Mouse (Mus musculus) kidney, postnatal 10 days (tissue): ENCODE data around the gene Azgp1.
"Not testable (repeated sequence)": the region's sequence is repeated elsewhere in the genome, so short reads cannot be mapped to it uniquely, and the experiment has no call there.

Experiments
- DNase-seq: peaks from one replicate; pipeline ENCODE4 v3.0.0; 2021; ENCODE audit warnings: mixed read lengths

The Azgp1 gene

DNA sequence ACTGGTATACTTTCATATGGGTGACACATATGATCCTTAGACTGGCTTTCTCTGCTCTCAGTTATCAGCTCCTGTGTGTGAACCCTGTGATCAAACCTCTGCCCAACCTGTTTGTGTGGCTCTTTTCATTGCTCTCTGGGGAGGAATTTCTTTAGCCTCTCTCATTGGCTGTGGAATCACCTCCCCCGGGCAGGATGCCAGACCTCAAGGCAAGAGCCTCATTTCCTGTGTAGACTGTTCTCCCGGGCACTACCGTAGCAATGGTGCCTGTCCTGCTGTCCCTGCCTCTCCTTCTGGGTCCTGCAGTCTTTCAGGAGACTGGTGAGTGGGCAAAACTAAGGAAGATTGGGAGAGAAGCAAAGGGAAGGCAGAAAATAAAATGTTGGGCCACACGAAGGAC lies at the start of gene Azgp1:
TSS of gene Azgp1 (plus strand) at position 221 of the 400 bp plus-strand sequence.
- peak; percentile 12 for DNase-seq

- not testable (repeated sequence) for DNase-seq
Observed at GRCm38 (mm10) chr5:137933934-137934333, 47.4 kb upstream of the Azgp1 start.

- no peak for DNase-seq
Observed at GRCm38 (mm10) chr5:137936486-137936885, 44.8 kb upstream of the Azgp1 start.

GRCm38 (mm10) chr5:137937238-137937637 lies 44.1 kb upstream of the Azgp1 start:
- DNase-seq: no peak

- no peak for DNase-seq
Observed at GRCm38 (mm10) chr5:137940948-137941347, 40.4 kb upstream of the Azgp1 start.

GRCm38 (mm10) chr5:137943133-137943532 lies 38.2 kb upstream of the Azgp1 start:
- DNase-seq: no peak

DNA sequence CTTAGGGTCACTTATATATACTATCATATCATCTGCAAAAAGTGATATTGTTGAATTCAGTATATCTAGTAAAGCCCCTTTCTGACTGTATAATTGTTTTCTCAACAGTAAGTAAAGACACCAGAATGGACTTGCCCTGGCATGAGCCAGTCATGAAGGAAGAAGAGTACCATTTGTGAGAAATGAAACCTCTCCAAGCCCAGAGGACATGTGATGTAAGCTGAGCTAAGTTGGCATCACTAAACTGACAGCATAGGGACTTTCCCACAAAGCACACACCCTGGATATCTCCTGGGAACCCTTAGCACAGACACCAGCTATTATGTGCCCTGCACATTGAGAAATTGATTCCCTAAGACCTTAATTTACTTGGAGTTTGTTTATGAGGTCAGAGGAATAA lies 34.0 kb upstream of the Azgp1 start:
- no peak for DNase-seq

DNA sequence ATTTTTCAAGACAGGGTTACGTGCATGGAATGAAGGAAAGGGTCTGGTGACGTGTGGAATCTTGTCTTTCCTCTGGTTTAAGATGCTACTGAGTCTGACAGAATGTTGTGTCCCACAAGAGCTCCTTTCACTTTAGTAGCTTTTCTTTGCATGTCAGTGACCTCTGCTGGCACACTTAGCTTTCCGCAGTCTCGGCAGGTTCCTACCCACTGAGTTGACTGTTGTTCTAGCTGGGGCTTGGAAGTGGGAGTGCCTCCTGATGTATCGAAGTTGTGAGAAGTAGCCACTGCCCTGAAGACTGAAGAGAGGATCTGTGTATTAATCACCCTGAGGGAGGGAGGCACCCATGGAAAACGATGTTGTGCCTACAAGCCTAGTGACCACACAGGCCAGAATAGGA lies 30.1 kb upstream of the Azgp1 start:
- peak; percentile 60 for DNase-seq

DNA sequence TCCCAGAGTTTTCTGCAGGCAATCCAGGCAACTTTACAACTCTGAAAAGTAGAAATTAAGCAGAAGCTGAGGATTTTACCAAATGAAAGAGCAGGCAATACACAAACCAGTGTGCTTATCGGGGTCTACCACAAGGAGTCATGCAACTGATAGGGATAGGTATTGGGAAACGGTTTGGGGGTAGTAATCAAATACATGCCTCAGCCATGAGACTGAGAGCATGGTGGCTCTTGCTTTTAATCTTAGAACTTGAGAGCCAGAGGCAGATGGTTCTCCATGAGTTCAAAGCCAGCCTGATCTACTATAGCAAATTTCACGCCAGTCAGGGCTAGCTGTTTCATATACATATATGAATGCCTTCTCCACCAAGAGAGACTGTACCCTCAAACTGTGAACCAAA lies 24.9 kb upstream of the Azgp1 start:
- no peak for DNase-seq

DNA sequence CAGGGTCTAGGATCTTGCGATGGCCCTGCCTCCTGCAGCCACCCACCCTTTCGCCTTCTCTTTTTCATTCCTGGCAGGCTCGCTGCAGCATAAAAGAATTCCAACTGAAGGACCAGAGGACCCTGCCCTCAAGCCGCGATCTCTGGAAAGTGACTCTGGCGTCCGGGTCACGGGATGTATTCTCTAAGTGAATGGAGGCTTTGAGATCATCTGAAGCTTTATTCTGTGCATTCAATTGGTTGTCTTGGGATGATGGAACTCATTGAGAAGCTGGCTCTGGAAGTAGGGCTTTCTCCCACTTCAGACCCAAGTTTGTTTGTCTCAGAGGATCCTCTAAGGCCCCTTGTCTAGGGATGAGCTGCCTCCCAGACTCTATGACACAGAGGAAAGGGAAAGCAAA lies 18.4 kb upstream of the Azgp1 start, which contains the start of gene Gjc3:
TSS of gene Gjc3 (minus strand) at position 154 of the 400 bp plus-strand sequence.
- no peak for DNase-seq

DNA sequence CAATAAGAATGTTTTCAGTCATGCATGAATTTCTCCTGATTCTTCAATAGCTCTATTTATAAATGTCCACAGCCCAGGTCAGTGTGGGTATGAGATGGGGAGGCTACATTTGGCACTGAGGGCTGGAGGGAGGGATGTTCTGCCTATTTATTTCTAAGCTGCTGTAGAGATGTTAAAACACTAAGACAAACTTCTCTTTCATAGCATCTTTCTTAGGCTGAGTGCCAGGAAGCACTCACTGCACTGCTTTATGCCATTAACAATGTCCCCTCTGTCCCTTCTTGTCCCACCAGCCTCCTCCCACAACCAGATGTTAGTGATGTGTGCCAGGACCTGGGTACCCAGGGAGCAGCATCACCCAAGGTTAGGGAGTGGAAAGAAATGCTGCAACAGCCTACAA lies 14.8 kb upstream of the Azgp1 start:
- DNase-seq: no peak

GRCm38 (mm10) chr5:137973161-137973560 lies 8.2 kb upstream of the Azgp1 start:
- DNase-seq: no peak

DNA sequence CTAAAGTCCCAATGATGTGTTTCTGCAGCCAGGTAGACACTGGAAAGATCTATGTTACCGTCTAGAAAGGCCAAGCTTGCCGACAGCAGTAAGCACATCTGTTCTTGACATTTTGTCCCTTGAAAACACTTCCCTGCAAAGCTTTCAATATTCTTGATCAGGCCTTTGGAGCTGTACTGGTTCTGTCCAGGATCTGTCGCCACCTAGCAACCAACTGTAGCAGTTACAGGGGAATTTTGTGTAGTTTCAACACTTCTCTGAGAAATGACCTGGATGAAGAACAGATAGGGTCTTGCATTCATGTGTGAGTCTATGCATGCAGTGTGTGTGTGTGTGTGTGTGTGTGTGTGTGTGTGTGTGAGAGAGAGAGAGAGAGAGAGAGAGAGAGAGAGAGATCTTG lies 7.6 kb upstream of the Azgp1 start:
- DNase-seq: peak; percentile 13

GRCm38 (mm10) chr5:137974724-137975123 lies 6.6 kb upstream of the Azgp1 start:
- no peak for DNase-seq

DNA sequence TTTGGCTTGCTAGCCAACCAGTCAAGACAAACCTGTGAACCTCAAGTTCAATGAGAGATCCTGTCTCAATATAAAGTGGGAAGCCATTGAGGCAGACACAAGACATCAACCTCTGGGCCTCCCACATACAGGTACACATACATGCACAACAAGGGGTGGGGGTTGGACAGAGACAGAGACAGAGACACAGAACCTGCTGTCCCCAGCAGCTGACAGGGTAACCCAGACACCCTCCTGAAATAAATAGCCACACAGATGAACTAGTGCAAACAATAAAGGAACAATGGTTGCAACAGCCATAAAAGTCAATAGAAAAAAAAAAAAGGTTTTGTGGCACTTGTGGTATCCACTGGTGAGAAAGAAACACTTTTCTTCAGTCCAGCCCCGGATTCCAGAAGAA lies 5.9 kb upstream of the Azgp1 start:
- DNase-seq: no peak

DNA sequence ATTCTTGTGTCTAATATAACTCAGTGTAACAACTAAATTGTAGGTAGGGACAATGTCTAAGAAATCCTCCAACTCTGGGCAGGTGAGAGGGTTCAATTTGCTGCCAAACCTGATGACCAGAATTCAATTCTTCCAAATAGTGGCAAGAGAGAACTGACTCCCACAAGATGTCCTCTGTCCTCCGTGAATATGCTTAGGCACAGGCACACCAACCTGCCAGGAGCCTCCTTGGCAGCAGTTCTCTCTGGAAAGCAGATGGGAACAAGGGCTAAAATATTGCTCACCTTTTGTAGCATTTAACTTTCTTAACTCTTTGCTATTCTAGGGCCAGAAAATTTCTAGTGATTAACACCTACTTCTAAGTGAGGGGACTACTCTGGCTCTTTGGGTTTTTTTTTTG lies 4.0 kb upstream of the Azgp1 start:
- no peak for DNase-seq

DNA sequence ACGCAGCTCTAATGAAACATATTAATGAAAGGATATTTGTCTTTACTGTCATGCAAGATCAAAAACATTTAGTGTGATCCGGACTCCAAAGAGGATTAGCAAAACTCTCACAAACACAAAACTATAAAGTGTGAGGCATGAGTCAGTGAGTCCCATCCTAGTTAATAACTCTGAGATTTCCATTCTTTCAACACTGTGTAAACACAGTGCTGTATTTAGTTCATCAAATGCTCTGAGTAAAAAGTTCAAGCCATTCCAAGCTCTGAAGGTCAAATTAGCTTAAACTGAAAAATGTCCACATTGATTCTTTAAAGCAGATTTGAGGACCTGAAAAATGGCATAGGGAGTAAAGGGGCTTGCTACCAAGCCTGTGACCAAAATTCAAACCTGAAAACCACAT lies 2.2 kb upstream of the Azgp1 start:
- no peak for DNase-seq

- no peak for DNase-seq
Observed at GRCm38 (mm10) chr5:137986351-137986750, 5.0 kb downstream of the Azgp1 start.

DNA sequence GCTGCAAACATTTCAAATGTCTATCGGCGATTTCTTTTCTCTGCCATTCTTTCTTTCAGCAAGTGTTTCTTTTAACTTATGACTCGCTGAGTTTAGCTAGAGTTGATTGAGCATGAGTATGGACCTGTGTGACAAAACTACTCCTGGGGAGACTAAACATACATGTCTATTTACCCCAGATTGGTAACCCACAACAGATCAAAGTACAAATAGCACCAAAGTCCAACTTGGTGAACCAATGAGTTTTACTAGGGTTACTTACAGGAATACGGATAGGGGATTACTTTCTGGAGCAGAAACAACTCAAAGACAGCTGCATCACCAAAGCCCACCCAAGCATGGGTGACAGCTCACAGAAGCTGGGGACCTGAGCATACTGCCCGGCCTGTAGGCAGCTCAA lies 28.1 kb downstream of the Azgp1 start:
- no peak for DNase-seq

DNA sequence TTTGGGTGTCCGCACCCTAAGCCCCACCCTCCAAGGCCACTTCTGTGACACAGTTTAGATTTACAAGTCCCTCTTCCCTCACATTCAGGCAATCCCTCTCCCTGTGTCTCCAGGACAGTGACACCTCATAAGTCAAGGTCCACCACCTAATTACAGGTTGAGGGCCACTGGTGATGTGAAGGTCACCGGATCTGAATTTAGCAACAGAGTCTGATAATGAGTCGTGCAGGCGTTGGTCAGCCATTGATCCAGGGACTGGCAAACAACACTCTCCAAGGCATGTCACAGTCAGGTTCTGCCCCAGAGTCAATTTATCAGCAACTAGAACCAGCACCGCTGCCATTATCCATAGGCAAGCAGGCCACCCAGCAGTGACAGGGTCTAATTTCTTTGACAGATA lies 31.1 kb downstream of the Azgp1 start:
- no peak for DNase-seq

- no peak for DNase-seq
Observed at GRCm38 (mm10) chr5:138016530-138016929, 35.2 kb downstream of the Azgp1 start.

DNA sequence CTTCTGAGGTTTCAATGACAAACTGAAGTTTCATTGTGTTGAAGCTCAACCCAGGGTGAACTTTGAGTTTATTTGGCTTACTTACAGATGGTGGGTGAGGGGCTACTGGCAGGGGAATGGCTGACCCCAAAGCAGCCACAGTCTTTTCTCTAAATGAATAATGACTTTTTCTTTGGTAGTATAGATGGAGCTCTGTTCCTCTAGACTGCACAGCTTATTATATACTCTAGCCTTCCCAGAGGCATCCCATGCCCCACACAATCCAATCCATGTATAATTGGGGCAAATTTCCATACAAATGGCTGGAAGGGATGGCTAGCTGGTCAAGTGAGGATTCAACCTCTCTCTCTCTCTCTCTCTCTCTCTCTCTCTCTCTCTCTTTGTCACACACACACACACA lies 35.7 kb downstream of the Azgp1 start:
- no peak for DNase-seq

DNA sequence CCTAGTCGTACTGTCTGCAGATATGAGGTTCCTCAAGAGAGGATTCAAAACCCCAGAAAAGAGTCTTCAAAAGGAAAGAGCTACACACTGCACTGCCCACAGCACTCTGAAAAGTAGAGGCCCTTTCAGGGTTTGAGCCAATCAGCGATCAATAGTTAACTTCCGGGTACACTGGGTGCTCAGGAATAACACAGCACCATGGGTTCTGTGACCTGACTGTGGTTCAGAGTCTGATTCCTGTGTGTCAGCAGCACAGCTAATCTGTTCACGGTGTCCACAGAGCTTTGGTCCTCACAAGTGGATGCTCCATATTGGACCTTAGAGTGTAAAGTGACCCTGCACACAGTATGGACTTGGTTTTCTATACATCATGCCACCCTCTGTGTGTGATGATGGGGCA lies 38.3 kb downstream of the Azgp1 start:
- not testable (repeated sequence) for DNase-seq

DNA sequence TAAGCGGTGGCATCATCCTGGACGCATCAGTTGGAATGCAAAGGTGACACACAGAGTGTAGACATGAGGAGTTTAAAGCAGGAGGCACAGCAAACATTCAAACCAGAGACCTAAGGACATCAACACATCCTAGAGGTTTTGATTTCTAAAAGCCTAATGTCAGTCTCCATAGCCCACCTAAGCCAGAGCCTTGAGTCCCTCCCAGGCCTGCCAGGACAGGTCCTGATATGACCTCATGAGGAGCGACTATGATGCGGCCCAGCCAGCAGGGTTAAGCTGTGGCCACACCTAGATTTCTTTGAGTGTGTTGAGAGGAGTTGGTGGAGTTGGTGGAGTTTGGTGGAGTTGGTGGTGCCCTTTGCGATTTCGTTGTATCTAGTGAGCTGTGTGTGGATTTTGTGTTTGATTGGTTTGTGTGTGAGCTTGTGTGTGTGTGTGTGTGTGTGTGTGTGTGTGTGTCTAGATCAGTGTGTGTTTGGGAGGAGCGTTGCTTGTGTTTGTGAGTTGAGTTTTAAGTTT lies 39.7 kb downstream of the Azgp1 start, which contains the start of the genes Smok3a and Smok3b:
TSS of gene Smok3a (plus strand) at position 301 of the 519 bp plus-strand sequence.
TSS of gene Smok3b (plus strand) at position 469 of the 519 bp plus-strand sequence.
- not testable (repeated sequence) for DNase-seq
